Mouse (Mus musculus): ENCODE results near the gene Gm28230.

Gene Gm28230

DNA sequence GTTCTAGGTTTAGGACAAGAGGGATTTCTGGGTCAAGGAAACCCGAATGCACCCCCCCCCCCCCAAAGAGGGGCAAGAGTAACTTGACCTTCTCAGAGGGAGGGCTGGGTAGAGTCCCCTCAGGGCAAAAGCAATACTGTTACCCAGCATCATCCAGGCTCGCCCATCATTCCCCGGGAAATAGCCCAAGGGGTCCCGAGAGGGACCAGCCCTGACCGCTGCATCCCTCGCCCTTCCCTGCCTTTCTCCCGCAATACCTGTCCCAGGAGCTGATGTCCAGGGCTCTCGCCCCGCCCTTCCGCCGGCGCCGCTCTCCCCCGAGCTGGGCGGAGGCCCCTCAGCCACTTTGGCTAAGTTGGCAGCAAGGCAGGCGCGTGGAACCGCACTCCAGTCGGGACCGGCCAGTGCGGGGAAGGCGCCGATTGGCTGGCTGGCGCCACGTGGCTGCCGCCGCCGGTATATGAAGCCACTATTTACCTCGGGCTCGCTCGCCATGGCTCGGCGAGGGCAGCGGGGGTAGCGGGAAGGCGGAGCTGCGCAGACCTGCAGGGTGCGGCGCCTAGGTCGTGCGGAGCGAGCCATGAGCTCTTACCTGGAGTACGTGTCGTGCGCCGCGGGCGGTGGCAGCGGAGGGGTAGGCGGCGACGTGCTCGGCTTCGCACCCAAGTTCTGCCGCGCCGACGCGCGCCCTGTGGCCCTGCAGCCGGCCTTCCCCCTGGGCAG is 36.2 kb downstream of the Gm28230 start, which contains the start of gene Hoxd1:
TSS of gene Hoxd1 (plus strand) at position 459 of the 723 bp plus-strand sequence.
- no peak for DNase-seq (ENCODE audit: low spot score in 2 of 2)

GRCm38 (mm10) chr2:74763245-74763735 is 36.8 kb downstream of the Gm28230 start:
- DNase-seq (ENCODE audit: low spot score in 2 of 2), result no peak

- no peak for DNase-seq (ENCODE audit: low spot score in 2 of 2)
Observed at GRCm38 (mm10) chr2:74763976-74764375, 37.4 kb downstream of the Gm28230 start.

- no peak for DNase-seq (ENCODE audit: low spot score in 2 of 2)
Observed at GRCm38 (mm10) chr2:74774359-74774758, 47.8 kb downstream of the Gm28230 start.

- DNase-seq (ENCODE audit: low spot score in 2 of 2), result no peak
Observed at GRCm38 (mm10) chr2:74777536-74778275, 51.2 kb downstream of the Gm28230 start.

DNA sequence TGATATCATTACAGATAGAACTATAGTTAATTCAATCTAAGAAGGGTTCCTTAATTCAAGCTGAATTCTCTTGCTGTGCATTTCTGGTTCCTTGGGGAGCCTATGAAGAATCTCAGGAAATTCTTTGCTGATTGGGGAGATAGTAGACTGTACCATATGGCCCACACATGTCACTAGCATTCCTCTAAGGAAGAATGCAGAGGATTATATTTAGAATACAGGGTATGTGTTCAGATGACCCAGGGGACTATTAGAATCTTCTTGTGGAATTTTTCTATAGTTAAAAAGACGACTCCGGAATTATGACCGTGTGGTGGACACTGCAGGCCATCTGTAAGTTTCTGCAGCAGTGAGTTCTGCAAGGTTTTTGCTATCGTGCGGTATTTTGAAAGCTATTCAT is 54.9 kb downstream of the Gm28230 start:
- no peak for DNase-seq (ENCODE audit: low spot score in 2 of 2)

DNA sequence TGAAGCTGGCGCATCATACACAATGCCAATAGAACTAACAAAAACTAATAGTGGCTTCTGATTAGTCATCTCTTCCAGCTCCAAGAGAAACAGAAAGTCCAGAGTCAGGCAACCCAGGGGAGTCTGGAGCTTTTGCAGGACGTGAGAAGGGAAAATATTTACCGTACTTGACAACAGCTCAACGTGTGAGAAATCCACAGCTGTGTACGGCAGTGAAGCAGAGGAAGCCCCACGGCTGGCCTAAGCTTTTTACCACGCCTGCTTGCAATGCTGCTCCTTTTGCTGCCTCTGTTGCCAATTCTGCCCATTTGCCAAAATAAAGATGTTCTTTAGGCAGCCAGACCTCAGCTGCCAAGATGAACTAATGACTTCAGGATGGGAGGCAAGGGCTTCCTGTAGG is 69.0 kb downstream of the Gm28230 start:
- DNase-seq (ENCODE audit: low spot score in 2 of 2), result no peak

Data from natural killer cell, adult 2 months (primary cell).